Comparison of ENCODE assay signal across 11 mouse cellular contexts in the genomic region with DNA sequence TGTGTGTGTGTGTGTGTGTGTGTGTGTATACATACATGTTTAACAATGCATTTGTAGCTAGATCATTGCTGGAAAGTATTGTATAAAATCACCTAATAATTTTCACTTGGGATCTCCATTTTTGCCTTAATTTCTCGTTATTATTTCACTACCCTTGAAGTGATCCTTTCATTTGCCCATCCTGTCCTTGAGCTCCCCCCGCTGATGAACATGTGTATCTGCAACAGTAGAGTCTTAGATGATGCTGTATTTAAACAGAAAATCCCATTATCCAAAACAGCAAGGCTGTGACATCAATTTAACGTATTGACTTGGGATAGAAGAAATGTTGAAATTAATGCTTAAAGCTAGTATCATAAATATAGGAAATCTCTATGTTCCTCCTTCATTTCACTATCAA.
A peak's percentile ranks its signal among the peaks of the same experiment; 100 is the strongest.
DNase-seq lines count a peak whose midpoint lies in the region; ATAC-seq and TF ChIP-seq lines count a peak whose summit lies in the region.
"Had no signal": no experiment of that assay in that cellular context is flagged by ENCODE, and none has a peak within 500 bp of the region (broad histone marks: within the 10 kb centered on the region; RNA-seq: fewer than 3 reads in every experiment).

No protein-coding gene starts in this region.

- WGBS in midbrain, postnatal 0 days, result 49% methylated on average over 3 of the region's 3 CpGs
- 44% methylated on average over 3 of the region's 3 CpGs for WGBS in midbrain, embryonic 15.5 days
- 42% methylated on average over 3 of the region's 3 CpGs for WGBS in limb, embryonic 10.5 days

- no peak overlapping the region for H3K4me3 ChIP-seq in midbrain, postnatal 0 days (ENCODE audit: low read depth, low read length)
- no peak overlapping the region for H3K4me3 ChIP-seq in midbrain, embryonic 15.5 days
- no peak overlapping the region for H3K4me3 ChIP-seq in limb, embryonic 10.5 days
- H3K4me3 ChIP-seq: embryonic facial prominence, embryonic 15.5 days had no signal

- DNase-seq in heart, postnatal 10 days, result peak; percentile 3 to 32
- DNase-seq in heart, adult 8-10 months (ENCODE audit: low spot score), result no peak
- DNase-seq in midbrain, postnatal 0 days (ENCODE audit: low spot score), result no peak
- peak; percentile 52 for DNase-seq in adipocyte (ENCODE audit: low spot score)
- DNase-seq in limb, embryonic 10.5 days (ENCODE audit: low spot score), result no peak
- no peak for DNase-seq in left cerebral cortex, postnatal 36 days (ENCODE audit: low spot score in 2 of 2)

- no peak overlapping the region for H3K27ac ChIP-seq in midbrain, postnatal 0 days (ENCODE audit: low read depth, low read length)
- H3K27ac ChIP-seq in midbrain, embryonic 15.5 days, result no peak overlapping the region
- no peak overlapping the region for H3K27ac ChIP-seq in limb, embryonic 10.5 days
- H3K27ac ChIP-seq: embryonic facial prominence, embryonic 15.5 days; macrophage had no signal

- peak; percentile 58 for TF ChIP-seq CTCF in midbrain, postnatal 0 days (IDR thresholded peaks at IDR 0.05)

- no peak overlapping the region for H3K4me2 ChIP-seq in midbrain, postnatal 0 days (ENCODE audit: low read depth, low read length, poor library complexity, severe bottlenecking)
- no peak overlapping the region for H3K4me2 ChIP-seq in midbrain, embryonic 15.5 days
- H3K4me2 ChIP-seq: embryonic facial prominence, embryonic 15.5 days had no signal

- ATAC-seq in midbrain, postnatal 0 days (ENCODE audit: low FRiP score), result no peak
- no peak for ATAC-seq in midbrain, embryonic 15.5 days (replicated peaks)
- ATAC-seq in megakaryocyte-erythroid progenitor cell, adult 5-6 weeks (replicated peaks; ENCODE audit: low FRiP score, low TSS enrichment, poor library complexity, severe bottlenecking), result peak; percentile 77; the same call in 1 of the 2 replicates
- ATAC-seq: activated CD4-positive, CD25-positive, alpha-beta regulatory T cell, adult 4 months had no signal

- H3K9me3 ChIP-seq in midbrain, postnatal 0 days (ENCODE audit: low read length), result no peaks in the 10 kb centered on the region
- H3K9me3 ChIP-seq in midbrain, embryonic 15.5 days, result no peaks in the 10 kb centered on the region
- no peaks in the 10 kb centered on the region for H3K9me3 ChIP-seq in limb, embryonic 10.5 days (replicated peaks)
- H3K9me3 ChIP-seq: embryonic facial prominence, embryonic 15.5 days had no signal

- H3K36me3 ChIP-seq in midbrain, postnatal 0 days (ENCODE audit: insufficient read depth, low read length), result no peaks in the 10 kb centered on the region
- no peaks in the 10 kb centered on the region for H3K36me3 ChIP-seq in midbrain, embryonic 15.5 days (replicated peaks)
- H3K36me3 ChIP-seq in limb, embryonic 10.5 days, result no peaks in the 10 kb centered on the region
- H3K36me3 ChIP-seq: embryonic facial prominence, embryonic 15.5 days had no signal

- intact Hi-C loops in heart, postnatal 10 days (cut with DNase I), result loop anchor here (1.0 to 5.0 kb wide), 2 partner anchors 77 to 176 kb away; no protein-coding TSS in a partner anchor
- intact Hi-C loops in left cerebral cortex, postnatal 36 days (cut with DNase I), result loop anchor here (5.0 kb wide), 2 partner anchors 162 to 177 kb away; no protein-coding TSS in a partner anchor

- H3K27me3 ChIP-seq in midbrain, postnatal 0 days (ENCODE audit: insufficient read depth, low read length), result no peaks in the 10 kb centered on the region
- H3K27me3 ChIP-seq in midbrain, embryonic 15.5 days (replicated peaks), result no peaks in the 10 kb centered on the region
- no peaks in the 10 kb centered on the region for H3K27me3 ChIP-seq in limb, embryonic 10.5 days (ENCODE audit: low read depth, poor library complexity, severe bottlenecking)
- H3K27me3 ChIP-seq: embryonic facial prominence, embryonic 15.5 days had no signal

- H3K9ac ChIP-seq in midbrain, postnatal 0 days (replicated peaks; ENCODE audit: low read length, poor library complexity, severe bottlenecking), result no peak overlapping the region
- no peak overlapping the region for H3K9ac ChIP-seq in midbrain, embryonic 15.5 days
- H3K9ac ChIP-seq: embryonic facial prominence, embryonic 15.5 days had no signal

- H3K4me1 ChIP-seq in midbrain, postnatal 0 days (ENCODE audit: insufficient read depth, low read length), result no peaks in the 10 kb centered on the region
- no peaks in the 10 kb centered on the region for H3K4me1 ChIP-seq in midbrain, embryonic 15.5 days
- no peaks in the 10 kb centered on the region for H3K4me1 ChIP-seq in limb, embryonic 10.5 days
- H3K4me1 ChIP-seq: embryonic facial prominence, embryonic 15.5 days had no signal

Comparison
In these comparisons a context has a peak if more than half of its experiments do, and no peak if none do; other contexts are left out.
1. DNase-seq: peak in heart, postnatal 10 days (2 of 2) and adipocyte (single experiment); none in heart, adult 8-10 months (single experiment), midbrain, postnatal 0 days (single experiment), limb, embryonic 10.5 days (single experiment) and left cerebral cortex, postnatal 36 days (0 of 2).